Mouse (Mus musculus) brain, embryonic 14.5 days (tissue): ENCODE measurements around the gene Baiap3. TPM values are rescaled to one million over a fixed set of nuclear protein-coding genes. Genes with fewer than 3 reads are reported as not detected.

ENCODE experiments used
- DNase-seq: peaks from one replicate; pipeline ENCODE4 v3.0.0-alpha.2; 2011; ENCODE audit warnings: low read depth
- CTCF ChIP-seq: fragments of 200-500 bp; IDR thresholded peaks from 2 replicates; pipeline ENCODE4 v1.5.1; 2012; ENCODE audit warnings: inconsistent platforms, mild to moderate bottlenecking, moderate library complexity, borderline replicate concordance; ENCODE audit not compliant: insufficient read depth, insufficient read length; ENCODE audit errors: extremely low read depth
- POLR2A ChIP-seq: fragments of 200-500 bp; IDR thresholded peaks from 2 replicates; pipeline ENCODE4 v1.6.1; 2012; ENCODE audit warnings: mild to moderate bottlenecking, inconsistent platforms, borderline replicate concordance; ENCODE audit not compliant: poor library complexity, insufficient read depth, insufficient read length, severe bottlenecking; ENCODE audit errors: extremely low read depth
- polyA plus RNA-seq: library from polyadenylated mRNA; depleted of rRNA; stranded (reverse); fragments of >200 nt; gene quantifications from 2 replicates; pipeline ENCODE4 v1.2.3, GENCODE M21; 2012; rRNA removed

Baiap3 gene
- polyA plus RNA-seq, 1 experiment, result 15.6 TPM

DNA sequence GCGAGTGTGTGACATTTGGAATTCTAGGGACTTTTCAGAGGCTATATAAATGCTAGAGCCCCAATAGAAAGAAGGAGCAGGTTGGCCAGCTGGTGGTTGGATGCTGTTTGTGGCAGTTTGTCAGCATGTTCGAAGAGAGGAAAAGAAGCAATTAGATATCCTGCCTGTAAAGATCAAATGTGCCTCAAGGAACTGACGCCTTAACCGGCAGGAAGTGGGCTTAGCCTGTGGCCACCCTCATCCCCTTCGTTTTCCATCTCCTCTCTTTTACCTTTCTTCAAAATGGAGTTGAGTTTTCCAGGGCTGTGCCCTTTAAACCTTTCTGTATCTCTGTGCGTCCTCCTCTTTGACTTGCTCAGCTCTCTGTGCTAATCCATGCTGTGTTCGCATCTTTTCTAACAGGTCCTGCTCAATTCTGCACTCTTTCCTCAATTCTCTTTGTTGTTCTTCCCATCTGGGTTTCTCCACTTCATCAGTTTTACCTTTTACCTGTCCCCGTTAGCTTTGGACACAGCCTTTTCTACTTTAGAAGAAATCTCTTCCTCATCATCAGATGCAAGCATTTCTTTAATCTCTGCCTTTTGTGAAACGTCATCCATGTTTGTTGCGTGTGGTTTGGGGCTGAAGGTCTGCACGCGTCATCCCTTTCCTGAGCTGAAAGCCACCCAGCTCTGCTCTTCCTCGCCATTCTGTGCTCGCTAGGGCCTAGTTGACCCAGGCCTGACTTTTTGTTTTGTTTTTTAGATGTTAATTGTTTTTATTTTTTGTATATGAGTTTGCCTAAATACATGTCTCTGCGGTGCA is 36.5 kb downstream of the Baiap3 start:
- TF ChIP-seq POLR2A (no peak), CTCF (no peak)

DNA sequence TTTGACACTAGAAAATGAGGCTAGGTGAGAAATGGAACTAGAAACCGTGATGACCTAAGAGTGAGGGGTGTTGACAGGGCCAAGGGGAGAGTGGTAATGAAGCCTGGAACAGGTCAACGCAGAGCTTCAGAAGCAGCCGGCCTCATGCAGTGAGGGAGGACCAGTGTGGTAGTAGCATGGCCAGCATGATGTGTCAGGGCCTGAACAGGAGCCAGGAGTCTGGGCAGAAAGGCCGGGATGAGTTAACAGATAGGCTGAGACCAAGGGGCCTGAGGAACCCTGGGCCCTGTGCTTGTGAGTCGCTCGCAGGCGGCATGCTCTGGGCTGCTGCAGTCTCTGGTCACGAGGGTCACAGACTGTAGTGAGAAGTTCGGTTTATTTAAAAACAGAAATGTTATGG is 37.2 kb downstream of the Baiap3 start:
- TF ChIP-seq CTCF, result no peak
- no peak for TF ChIP-seq POLR2A
- DNase-seq, result no peak

More for the DNA sequence above, 36.5 kb downstream of the Baiap3 start:
- no peak for DNase-seq

DNA sequence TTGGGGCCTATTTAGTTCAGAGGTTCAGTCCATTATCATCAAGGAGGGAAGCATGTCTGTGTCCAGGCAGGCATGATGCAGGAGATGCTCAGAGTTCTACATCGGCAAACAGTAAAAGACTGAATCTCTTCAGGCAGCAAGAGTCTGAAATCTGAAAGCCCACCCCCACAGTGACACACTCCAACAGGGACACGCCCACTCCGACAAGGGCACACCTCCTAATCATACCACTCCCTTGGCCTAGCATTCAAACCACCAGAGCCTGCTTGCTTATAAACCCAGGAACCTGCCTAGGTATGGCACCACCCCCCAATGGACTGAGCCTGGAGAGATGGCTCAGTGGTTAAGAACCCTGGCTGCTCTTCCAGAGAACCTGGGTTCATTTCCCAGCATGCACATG is 40.7 kb downstream of the Baiap3 start:
- TF ChIP-seq CTCF (no peak), POLR2A (no peak)
- DNase-seq, result no peak

DNA sequence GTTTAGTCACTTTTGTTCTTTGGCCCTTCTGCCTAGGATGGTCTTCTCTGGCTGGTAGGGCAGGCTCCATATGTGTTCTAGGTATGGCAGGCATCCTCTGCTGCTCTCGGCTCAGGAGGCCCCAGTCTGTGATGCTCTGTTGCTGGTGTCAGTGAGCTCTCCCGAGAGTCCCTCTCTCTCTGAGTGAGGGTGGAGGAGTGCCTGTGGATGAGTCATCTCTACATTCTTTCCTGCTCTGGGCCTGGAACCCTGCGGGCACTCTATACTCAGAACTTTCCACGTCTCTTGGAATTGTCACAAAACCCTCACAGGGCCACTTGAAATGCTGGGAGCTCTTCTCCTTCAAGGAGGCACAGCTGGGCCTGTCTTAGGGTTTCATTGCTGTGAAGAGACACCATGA is 44.5 kb downstream of the Baiap3 start:
- no peak for TF ChIP-seq CTCF
- no peak for TF ChIP-seq POLR2A
- DNase-seq, result no peak

DNA sequence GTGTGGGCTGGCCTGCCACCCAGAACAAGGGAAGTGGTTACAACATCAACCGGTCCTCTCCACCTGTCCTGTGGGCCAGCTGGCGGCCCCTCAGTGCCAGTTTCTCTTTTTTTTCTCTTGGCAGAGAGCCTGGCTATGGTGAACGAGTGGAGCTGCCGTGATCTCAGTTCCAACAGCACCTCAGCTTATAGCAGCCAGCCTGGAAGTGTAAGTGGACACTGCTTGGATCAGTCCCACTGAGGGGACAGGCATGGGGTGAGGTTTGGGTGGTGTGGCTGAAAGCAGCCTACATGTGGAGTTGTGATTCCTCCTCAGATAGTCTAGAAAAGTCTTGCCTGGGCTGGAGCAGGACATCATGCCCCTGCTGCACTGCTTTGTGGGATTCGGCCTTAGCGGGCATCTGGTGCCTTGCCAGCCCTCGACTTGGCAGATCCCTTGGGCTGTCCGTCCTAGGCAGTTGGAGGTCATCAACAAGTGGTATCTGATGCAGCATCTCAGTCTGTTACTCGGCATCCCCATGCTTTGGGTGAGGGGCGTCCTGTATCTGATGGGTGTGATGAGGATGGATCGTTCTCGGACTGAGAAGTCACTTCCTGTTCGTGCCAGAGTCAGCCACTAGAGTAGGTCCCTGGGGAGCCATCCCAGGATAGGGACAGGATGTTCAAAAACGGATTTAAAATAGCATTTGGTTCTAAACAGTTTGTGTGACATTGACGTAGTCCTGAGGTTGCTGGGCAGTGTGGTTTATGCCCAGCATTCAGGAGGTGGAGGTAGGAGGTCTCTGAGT is 45.3 kb downstream of the Baiap3 start:
- TF ChIP-seq CTCF, result no peak
- TF ChIP-seq POLR2A, result no peak
- DNase-seq, result peak; percentile 5

DNA sequence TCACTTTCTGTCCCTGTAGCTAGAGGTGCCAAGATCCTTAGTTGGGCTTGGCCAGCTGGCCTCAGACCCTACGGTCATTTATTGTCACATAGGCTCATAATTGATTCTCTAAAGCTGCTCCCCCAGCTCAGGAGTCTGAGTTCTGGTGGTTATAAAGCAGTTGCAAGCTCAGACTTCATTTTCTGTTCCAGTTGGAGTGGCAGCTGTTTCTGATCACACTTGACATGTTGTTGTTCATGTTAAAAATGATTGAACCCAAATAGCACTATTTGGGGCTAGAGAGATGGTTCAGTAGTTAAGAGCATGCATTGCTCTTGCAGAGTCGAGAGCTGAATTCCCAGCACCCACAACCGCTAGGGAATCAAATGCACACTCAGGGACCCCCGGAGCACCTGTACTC is 46.2 kb downstream of the Baiap3 start:
- TF ChIP-seq CTCF, result no peak
- TF ChIP-seq POLR2A, result no peak
- no peak for DNase-seq

DNA sequence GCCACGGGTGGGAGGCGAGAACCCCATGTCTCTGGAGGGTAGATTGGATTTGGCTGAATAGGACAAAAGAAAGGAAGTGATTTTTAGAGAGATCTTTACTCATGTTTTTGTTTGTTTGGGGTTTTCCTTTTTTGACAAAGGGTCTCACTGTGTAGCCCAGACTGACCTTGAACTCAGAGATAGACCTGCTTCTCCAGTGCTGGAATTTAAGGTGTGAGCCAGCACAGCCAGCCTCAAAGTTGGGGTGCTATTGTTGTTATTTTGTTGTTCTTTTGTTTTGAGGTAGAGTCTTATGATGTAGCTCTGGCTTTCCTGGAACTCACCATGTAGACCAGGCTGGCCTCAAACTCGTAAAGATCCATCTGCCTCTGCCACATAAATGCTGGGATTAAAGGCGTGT is 53.8 kb downstream of the Baiap3 start:
- TF ChIP-seq CTCF (no peak), POLR2A (no peak)
- no peak for DNase-seq

Other genes starting within 250 kb of the Baiap3 start
- 31.4 and 31.9 TPM in 2 replicates for gene Cramp1l, start 240.6 kb downstream of the Baiap3 start, polyA plus RNA-seq
- gene Ift140, start 240.3 kb downstream of the Baiap3 start, polyA plus RNA-seq, result 22.9 and 23.9 TPM in 2 replicates
- gene Tmem204, start 172.8 kb downstream of the Baiap3 start, polyA plus RNA-seq, result 9.6 and 10.5 TPM in 2 replicates
- gene Telo2, start 140.4 kb downstream of the Baiap3 start, polyA plus RNA-seq, result 40.9 and 41.6 TPM in 2 replicates
- gene Ptx4, start 135.6 kb downstream of the Baiap3 start, polyA plus RNA-seq, result 0.07 TPM in 1 of 2 replicates, not detected in the other
- gene Clcn7, start 123.0 kb downstream of the Baiap3 start, polyA plus RNA-seq, result 41.4 and 45.7 TPM in 2 replicates
- not detected in 2 replicates for gene Ccdc154, start 93.9 kb downstream of the Baiap3 start, polyA plus RNA-seq
- not detected in 2 replicates for gene Gm38655, start 80.9 kb downstream of the Baiap3 start, polyA plus RNA-seq
- gene BC003965, start 71.8 kb downstream of the Baiap3 start, polyA plus RNA-seq, result 22.3 and 29.5 TPM in 2 replicates
- gene Unkl, start 68.0 kb downstream of the Baiap3 start, polyA plus RNA-seq, result 22.3 and 24.1 TPM in 2 replicates
- 75.1 and 108 TPM in 2 replicates for gene Gnptg, start 16.2 kb downstream of the Baiap3 start, polyA plus RNA-seq
- gene Tsr3, start 16.2 kb downstream of the Baiap3 start, polyA plus RNA-seq, result 40.8 and 54.0 TPM in 2 replicates
- gene Ube2i, start 18.3 kb upstream of the Baiap3 start, polyA plus RNA-seq, result 481 and 573 TPM in 2 replicates
- gene Prss34, start 42.0 kb upstream of the Baiap3 start, polyA plus RNA-seq, result 0.08 and 0.19 TPM in 2 replicates
- not detected in 2 replicates for gene Prss28, start 52.3 kb upstream of the Baiap3 start, polyA plus RNA-seq
- gene Prss29, start 62.3 kb upstream of the Baiap3 start, polyA plus RNA-seq, result not detected in 2 replicates
- gene Tpsab1, start 89.2 kb upstream of the Baiap3 start, polyA plus RNA-seq, result 0.06 TPM in 1 of 2 replicates, not detected in the other
- gene Tpsb2, start 109.9 kb upstream of the Baiap3 start, polyA plus RNA-seq, result 0.62 and 2.5 TPM in 2 replicates
- 0.45 and 0.72 TPM in 2 replicates for gene Tpsg1, start 112.9 kb upstream of the Baiap3 start, polyA plus RNA-seq
- gene Cacna1h, start 177.4 kb upstream of the Baiap3 start, polyA plus RNA-seq, result 90.4 and 118 TPM in 2 replicates
- gene Tekt4, start 198.3 kb upstream of the Baiap3 start, polyA plus RNA-seq, result 1.1 and 1.4 TPM in 2 replicates
- 0.22 and 0.25 TPM in 2 replicates for gene Sstr5, start 240.9 kb upstream of the Baiap3 start, polyA plus RNA-seq